Mouse (Mus musculus) brain, embryonic 18.5 days (tissue): ENCODE measurements around the gene Flot1.
"Not testable (repeated sequence)": the region's sequence is repeated elsewhere in the genome, so short reads cannot be mapped to it uniquely, and the experiment has no call there.

ENCODE experiments used
- DNase-seq: peaks from one replicate; pipeline ENCODE4 v3.0.0-alpha.2; 2012; ENCODE audit warnings: low read depth, low spot score

The Flot1 gene

DNA sequence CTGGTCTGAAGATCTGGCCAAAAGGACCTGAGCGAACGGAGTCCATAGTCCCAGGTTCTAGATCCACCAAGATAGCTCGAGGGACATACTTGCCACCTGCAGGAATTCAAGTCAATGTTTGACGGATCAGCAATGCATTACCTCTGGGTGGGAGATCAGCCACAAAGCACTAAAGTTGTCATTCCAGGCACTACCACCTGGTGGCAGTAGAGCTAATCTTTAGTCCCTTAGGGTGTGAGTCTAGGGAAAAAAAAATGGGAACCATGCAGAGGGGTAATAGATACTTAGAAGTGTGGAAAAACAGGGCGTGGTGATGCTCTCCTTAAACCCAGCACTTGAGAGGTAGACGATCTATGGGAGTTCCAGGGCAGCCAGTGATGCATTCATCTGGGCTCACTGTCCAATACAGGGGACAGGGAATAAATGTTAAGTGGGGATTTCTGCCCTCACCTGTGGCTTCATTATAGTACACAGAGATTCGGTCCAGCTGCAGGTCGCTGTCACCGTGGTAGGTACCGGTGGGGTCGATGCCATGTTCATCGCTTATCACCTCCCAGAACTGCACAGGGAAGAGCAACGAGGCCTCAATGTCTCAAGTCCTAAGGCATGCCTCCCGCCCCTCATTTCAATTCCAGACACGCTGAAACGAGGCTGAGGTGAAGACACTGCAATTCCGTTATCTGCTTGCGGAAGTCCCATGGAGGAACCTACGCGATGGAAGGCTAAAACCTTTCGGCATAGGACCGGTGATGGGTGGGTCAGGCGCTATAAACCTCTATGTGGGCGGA, 13.3 kb downstream of the Flot1 start:
- peak; percentile 75 for DNase-seq

DNA sequence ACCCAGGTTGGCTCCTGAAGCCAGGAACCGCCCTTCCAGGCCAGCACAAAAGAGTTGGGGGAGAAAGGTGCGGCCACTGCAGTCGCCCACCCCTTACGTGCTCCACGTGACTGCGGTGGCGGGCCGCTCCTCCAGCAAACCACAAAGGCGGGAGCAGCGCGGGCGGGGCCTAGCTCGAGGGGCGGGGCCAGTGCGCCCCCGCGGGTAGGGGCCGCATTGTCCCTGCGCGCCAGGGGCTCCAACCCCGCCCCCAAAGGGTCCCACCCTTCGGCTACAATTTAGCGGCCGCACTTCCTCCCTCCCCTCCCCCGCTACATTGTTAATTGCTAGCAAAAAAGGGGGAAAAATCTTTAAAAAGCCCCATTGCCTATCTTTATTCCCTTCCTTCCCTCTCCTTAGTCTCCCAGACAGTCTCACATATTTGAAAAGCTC, 14.0 kb downstream of the Flot1 start:
- peak; percentile 79 for DNase-seq

DNA sequence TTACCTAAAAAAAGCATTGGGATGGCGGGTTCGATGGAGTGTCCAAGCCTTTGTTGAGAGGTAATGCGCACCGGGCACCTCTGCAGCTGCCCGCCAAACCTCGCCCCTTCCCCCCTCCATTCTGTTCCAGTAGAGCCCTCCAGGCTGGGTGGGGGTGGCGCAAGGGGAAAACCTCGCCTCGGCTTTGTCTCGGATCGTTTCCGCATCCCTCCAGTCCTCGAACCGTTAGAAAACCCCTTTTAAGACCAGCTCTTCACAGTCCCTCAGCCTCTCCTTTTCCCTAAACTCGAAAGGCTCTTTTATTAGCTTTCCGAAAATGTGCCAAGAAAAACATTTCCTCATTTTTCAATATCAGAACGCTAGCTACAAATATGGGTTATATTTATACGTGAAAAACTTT, 14.5 kb downstream of the Flot1 start:
- DNase-seq: no peak

DNA sequence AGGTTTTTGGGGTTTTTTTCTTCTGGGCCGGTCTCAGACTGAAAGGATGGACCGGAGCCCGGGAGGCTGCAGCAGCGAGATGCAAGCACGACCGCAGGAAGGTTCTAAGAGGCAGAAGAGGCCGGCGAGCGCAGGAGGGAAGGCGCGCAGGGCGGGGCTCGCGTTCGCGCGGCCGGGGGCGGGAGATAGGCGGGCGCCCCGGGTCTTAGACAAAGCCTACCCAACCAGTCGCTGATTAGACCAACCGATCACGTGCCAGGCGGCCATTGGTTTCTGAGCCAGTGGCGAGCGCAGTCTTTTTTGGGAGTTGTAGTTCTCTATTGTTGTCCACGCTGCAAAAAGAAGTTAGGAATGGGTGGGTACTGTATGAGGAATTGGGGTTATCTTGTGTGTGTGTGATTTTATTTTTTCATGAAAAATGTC, 15.1 kb downstream of the Flot1 start, which contains the start of gene Tubb5:
Tubb5 (minus strand) TSS at position 185 of the 423 bp plus-strand sequence.
- DNase-seq: peak; percentile 97

DNA sequence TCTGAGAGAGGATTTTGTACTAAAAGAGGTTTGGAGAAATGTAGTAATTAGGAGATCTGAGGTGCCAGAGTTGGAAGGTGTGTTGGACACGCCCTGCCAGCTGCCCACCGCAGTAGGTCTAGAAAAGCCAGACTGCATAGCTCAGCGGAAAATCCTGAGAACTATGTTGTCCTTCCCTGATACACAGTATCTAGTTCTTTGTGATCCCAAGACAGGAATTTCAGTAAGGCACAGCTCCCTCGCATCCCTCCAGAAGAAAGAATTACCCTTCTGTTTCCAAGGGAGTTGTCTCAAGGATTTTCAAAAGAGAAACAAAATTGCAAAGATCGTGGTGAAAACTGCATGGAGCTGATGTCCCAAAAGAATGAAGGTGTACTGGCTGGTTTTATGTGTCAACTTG, 15.5 kb downstream of the Flot1 start:
- no peak for DNase-seq

DNA sequence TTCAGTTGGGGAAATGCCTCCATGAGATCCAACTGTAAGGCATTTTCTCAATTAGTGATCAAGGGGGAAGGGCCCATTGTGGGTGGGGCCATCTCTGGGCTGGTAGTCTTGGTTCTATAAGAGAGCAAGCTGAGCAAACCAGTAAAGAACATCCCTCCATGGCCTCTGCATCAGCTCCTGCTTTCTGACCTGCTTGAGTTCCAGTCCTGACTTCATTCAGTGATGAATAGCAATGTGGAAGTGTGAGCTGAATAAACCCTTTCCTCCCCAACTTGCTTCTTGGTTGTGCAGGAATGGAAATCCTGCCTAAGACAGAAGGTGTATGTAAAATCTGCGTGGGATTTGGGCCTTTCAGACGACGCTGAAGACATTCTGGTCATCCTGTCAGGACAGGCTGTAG, 16.0 kb downstream of the Flot1 start:
- not testable (repeated sequence) for DNase-seq

DNA sequence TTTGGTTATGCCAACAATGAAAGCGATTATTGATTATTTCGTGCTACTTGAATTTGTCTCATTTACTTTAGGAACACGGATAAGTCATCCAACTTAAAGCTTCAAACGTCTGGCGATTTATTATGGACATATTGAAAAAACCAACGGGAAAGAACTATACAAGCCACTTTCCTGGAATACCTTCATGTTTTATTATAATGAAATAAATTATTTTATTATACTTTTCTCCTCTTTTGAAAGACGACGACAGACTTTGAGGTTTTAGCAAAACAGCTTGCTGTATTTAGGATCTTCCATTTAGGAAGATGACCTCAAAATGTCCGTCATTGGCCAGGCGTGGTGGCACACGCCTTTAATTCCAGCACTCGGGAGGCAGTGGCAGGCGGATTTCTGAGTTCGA, 17.5 kb downstream of the Flot1 start:
- no peak for DNase-seq

DNA sequence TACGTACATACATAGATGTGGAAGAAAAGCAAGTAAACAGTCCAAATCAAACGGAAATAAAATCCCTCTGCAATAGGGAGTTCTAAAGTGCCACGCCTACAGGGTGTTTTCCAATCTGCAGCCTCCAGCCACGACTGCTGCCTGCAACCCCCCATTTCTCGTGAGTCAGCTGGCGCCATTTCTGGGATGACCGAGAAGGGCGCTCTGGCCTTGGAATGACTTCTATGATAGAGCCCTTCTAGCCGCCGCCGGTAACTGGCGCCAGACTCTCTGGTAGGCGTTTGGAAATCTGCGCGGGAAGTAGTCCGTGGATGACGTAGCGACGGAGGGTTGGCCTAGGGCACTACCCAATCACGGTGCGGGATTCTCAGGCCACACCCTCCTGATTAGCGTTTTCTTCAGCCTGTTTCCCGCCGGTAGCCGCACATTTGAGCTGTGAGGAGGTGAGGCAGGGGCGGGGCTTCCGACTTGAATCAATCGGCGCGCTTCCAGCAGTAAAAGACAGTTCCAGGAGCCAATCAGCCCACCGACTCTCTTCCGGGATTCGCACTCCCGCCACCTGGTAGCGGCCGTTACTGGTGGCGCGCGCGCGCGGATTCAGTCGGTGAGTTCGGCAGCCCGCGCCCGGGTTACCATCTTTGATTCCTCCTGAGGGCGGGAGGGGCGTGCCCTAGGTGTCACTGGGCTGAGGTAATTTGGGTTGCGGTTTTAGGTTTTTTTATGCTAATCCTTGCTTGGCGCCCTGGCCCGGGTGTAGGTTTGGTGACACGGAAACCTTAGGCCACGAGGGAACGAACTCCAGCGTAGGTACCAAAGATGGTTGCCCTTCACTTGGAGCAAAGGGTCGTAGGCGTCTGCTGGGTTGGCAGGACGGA, 18.3 kb downstream of the Flot1 start, which contains the start of gene Mdc1:
Mdc1 (plus strand) TSS at position 440 of the 875 bp plus-strand sequence.
- peak; percentile 100 for DNase-seq

DNA sequence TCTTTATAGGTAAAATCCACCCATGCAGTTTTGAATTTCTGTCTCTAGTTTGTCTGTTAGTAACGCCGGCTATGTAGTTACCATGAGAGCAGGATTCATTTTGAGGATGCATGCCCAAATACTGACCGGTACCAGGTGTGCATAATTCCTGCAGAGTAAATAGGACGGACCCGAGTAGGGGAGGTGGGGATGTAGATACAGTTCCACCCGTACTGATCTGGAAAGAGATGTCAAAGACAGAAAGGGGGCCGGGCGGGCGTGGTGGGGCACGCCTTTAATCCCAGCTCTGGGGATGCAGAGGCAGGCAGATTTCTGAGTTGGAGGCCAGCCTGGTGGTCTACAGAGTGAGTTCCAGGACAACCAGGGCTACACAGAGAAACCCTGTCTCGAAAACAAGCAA, 19.0 kb downstream of the Flot1 start:
- no peak for DNase-seq

DNA sequence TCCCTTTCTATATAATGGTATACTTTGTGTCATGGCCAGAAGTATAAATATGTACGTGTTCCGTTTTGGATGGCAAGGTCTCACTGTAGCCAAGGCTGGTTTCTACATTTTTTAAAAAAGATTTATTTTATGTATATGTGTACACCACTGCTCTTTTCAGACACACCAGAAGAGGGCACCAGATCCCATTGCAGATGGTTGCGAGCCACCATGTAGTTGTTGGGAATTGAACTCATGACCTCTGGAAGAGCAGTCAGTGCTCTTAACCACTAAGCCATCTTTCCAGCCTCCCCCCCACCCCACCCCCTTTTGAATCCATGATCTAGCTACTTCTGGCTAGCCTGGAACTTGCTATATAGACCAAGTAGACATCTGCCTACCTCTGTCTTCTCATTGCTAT, 20.5 kb downstream of the Flot1 start:
- no peak for DNase-seq

DNA sequence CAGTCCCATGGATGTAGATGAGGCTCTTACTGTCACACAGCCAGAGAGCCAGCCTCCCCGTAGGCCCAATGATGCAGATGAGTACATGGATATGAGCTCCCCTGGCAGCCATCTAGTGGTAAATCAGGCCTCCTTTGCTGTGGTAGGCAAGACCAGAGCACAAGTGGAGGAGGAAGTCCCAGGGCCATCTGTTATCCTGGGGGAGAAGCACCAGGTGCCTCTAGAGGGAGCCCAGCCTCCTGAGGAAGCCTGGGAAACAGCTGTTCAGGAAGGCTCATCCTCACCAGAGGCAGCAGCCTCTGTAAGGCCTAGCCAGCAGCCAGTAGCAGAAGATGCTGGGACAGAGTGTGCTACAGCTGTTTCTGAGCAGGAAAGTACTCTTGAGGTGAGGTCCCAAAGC, 25.1 kb downstream of the Flot1 start:
- DNase-seq: no peak

DNA sequence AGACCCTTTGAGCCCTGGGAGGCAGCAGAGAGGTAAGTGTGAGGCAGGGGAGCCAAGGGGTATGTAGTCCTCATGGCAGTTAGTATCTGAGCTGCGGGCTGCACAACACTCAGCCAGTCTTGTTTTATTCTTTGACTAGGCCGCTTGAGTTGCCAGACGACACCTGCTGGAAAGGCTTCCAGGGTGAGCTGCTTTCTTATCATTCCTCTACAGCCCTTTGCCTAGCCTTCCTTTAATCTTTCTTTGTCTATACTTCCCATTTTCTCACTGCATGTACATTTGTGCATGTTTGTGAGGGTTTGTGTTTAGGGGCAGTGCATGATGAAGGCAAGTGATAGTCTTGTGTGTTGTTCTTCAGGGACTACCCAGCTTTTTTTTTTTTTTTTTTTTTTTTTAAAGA, 27.9 kb downstream of the Flot1 start:
- no peak for DNase-seq

DNA sequence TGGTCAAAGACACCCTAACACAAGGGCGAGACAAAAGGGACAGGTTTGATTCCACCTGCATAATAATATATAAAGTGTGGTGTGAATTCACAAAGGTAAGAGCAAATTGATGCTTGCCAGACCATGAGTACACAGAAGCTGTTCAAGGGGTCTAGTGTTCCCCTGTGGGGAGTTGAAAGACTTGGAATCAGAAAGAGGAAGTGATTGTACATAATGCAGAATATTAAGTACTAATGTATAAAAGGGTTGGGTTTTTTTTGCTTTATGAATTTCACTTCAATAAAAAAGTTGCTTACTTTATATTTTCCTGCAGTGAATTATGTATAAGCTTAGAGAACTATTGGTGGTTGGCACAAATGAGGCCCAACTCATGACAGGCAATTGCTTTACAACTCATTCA, 36.3 kb downstream of the Flot1 start:
- DNase-seq: no peak

DNA sequence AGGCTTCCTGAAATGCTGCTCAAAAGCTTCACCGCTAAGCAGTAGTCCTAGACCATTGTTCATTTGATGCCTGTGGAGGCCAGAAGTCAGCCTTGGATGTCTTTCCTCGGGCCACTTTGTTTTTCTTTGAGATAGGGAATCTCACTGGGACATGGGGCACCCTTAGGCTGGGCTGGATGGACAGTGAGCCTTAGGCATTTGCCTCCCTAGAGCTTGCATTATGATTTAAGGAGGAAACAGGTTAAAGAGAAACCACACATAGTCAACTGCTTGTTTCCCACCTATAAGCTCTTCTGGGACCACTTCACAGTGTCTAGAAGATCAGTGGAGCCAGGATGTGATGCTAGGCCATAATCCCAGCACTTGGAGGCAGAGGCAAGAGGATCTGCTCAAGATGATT, 36.8 kb downstream of the Flot1 start:
- no peak for DNase-seq

DNA sequence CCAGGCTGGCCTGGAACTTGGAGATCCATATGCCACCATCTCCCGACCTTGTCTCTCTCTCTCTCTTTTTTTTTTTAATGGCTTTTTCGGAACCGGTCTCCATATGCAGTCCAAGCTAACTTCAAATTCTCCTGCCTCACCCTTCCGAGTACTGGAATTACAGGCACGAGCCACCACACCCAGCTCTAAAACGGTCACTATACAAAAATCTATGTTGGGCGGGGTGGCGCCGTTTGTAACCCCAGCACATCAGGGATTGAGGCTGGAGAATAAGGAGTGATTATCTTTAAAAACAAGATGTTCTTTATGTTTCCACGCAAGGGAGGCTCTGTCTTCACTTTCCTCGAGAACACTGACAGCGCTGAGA, 37.8 kb downstream of the Flot1 start:
- no peak for DNase-seq

DNA sequence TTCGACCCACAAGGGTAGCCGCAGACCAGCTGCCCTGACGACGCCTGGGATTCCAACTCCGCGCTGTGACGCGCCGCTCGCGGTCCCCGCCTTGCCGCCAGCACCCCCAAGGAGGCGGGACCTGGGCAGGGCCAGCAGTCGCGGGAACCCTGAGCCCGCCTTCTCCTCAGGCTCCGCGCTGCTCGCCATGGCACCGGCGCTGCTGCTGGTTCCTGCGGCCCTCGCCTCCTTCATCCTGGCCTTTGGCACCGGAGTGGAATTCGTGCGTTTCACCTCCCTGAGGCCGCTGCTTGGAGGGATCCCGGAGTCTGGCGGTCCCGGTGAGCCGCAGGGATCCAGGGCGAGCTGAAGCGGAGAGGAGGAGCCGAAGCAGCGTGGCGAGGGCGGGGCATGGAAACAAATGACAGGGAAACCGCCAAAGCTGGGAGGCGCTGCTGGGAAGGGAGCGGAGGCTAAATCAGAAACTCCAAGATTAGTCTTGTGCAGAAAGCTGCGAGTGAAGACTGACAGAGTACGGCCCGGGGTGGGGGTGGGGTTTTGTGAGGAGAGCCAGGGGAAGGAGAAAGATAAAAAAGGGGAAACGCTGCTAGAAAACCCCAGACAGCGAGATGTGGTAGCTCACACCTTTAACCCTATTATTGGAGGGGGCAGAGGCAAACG, 38.3 kb downstream of the Flot1 start, which contains the start of gene Nrm:
Nrm (plus strand) TSS at position 121 of the 660 bp plus-strand sequence.
- no peak for DNase-seq

DNA sequence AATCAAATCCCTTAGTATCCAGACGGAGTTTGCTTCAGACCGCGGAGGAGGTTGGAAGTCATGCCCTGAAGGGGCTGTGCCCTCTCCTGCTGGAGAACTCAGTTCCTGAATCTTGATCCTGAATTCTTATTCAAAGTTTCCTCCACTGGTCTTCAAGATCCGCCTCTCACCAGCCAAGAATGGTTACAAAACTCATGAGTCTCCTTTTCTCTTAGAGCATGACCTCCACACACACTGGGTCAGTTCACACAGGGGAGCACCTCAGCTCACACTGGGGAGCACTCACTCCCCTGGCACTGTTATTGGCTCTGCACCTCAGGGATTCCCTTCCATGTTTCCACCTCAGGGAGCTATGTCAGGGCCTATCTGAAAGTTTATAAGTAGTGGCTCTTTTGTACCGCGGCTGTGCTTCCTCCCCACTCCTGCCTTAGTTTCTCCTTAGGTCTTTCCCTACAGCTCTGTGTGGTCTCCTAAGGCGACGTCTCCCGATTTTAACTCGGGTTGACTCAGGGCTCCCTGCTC, 41.9 kb downstream of the Flot1 start:
- no peak for DNase-seq

DNA sequence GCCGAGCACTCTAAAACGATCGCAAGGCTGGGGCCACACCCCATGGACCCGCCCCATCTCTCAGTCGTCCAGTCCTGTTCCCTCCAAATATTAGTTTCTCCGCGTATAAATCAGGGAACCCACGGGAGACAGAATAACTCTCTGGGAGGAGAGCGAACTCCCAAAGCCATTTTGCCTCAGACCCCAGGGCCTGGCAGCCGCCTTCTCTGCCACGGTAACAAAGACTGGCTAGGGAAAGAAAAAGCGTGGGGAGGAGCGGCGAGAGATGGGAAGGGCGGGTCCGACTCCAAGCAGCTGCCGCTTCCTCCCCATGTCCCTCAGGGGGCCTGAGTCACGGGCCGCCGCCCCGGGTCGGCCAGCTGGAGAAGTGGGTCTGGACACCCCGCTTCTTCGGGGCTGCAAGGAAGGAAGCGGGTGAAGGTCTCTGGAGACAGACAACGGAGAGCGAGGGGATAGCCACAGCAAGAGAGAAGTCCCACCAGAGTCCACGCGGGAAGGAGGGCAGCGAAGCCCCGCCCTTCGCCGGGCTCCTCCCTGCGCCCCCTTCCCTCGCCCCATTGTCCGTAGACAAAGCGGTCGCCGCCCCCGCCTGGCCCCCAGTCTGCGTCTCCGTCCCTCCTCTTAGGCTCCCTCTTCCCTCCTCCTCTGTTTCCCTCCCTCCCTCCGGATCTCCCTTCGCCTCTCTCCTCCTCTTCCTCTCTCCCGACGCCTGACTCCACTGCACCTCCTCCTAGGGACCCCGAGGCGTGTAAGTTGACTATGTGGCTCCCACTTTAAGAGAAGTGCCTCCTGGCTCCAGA, 42.7 kb downstream of the Flot1 start, which contains the start of gene Ppp1r18:
Ppp1r18 (plus strand) TSS at position 113 of the 800 bp plus-strand sequence.
- DNase-seq: no peak

DNA sequence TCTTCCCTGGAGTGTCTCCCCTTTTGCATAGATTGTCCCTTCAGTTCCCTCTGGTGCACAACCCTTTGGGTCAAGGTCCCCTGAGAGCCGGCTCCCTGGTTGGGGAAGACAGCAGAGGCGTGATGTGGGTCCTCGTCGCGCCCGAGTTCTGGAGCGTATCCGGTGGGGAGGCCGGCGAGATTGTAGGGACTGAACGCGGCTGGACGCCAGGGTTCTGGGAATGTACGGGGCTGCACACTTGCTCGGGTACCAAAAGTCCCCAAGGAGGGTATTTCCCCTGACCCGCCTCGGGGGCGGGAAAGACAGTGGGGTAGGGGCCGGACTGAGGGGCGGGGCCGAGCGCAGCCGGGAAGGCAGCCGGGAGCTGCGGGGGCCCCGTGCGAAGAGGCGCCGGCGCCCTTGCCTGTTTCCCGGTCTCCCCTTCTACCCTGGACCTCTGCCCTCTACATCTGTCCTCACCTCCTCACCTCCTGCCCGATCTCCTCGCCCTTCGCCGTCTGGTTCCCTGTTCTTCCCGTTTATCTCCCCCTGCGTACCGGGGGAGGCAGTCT, 43.3 kb downstream of the Flot1 start:
- DNase-seq: no peak
